Mouse (Mus musculus) cerebellum, adult 18-20 months (tissue): ENCODE measurements at regions not wholly inside any gene's neighbourhood (a gene's known extent, or its start where the extent isn't known, plus 50 kb on each side); places are given as distances from the start of the nearest gene placed in this dataset.
A peak's percentile ranks its signal among the peaks of the same experiment; 100 is the strongest.

Source experiments
- DNase-seq, 2 experiments: peaks; one replicate each; pipeline ENCODE4 v3.0.0; 2021

DNA sequence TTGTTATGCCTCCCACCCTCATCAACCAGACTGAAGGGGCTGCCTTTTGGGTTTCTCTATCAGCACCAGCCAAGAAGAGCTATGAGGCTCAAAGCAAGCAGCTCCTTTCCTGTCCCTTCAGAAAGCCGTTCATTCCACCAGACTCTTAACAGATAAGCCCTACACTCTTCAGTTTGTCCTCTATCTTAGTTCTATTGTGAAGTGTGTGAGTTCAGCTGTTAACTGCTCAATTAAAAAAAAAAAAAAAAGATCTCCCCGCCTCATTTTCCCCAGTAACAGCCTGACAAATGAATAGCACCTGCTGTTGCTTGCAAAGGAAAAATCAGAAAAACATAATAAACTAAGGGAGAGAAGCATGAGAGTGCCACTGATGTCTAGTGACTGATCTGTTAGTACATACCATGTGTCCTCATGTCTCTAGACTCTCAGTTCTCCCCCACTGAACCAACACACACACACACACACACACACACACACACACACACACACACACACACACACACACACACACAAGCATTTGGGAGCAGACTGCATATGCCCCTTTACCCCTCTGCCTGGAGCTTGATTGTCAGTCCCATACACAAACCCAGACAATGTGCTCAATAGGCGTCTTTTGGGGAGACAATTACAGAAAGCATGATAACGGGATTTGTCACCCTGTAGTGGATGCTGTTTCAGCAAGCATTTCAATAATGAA, 448.4 kb upstream of the Fam92a start:
- DNase-seq, result no peak

DNA sequence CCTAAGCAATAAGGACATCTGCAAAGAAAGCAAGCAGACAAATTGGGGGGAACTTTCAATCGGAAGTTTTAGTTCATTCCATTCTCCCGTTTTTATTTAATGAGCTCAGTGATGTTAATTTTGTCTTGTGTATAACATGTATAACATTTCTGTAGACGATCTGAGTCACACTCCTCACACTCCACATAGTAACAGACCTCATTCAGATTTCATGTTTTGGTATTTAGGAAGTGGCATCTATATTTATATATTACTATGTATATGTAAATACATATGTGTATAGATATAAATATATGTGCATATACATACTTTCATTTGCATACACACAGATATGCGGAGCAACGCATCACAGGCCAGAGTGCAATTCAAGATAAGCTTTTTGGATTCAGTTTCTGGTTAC, 444.9 kb upstream of the Fam92a start:
- no peak for DNase-seq

DNA sequence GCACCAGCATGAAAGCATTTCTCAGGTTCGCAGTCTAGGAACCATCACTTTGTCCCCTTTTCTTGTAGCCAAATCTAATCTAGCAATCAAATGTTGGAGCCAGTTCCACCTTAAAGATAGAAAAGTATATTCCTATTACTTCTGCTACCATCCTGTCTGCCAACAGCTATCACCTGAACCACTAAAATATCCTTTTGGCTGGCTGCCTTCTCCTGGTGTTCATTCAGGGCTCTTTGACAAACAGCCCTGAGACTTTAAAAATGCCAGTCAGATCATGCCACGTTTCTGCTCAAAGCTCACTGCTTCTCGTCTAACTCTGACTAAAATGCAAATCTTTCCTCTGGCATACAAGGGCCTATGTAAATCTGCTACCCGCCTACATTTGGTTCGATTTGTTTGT, 439.7 kb upstream of the Fam92a start:
- no peak for DNase-seq

DNA sequence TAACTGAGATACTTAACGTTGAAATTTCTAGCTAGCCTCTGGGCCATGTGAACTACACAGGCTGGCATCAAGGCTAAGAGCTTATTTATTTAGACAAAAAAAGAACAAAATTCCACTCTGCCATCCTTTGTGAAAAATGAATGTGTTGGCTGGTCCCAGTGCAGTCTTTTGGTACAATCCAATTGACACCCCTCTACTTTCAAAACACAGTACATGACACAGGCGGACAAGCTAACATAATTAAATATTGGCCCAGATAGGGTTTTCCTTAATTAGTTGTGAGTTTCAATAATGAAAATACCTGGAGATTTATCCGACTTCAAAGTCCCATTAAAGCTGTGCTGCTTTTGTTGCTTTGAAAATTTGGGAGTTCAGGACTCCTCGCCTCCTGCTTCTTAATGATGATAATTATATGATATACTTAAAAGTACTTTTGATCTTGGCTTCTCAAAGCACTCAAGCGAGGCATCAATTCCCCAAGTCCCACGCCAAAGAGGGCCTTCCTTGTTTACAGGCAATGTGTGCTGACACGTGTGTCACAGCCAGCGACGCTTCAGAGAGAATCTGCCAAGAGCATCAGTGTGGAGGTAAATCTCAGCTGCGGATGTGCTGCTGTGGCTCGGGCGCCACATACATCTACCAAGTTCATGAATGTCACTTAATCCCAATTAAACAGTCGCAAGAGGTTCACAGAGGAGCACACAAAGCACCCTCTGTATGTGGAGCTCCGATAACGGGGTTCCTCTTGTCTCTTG, 429.5 kb upstream of the Fam92a start:
- no peak for DNase-seq

DNA sequence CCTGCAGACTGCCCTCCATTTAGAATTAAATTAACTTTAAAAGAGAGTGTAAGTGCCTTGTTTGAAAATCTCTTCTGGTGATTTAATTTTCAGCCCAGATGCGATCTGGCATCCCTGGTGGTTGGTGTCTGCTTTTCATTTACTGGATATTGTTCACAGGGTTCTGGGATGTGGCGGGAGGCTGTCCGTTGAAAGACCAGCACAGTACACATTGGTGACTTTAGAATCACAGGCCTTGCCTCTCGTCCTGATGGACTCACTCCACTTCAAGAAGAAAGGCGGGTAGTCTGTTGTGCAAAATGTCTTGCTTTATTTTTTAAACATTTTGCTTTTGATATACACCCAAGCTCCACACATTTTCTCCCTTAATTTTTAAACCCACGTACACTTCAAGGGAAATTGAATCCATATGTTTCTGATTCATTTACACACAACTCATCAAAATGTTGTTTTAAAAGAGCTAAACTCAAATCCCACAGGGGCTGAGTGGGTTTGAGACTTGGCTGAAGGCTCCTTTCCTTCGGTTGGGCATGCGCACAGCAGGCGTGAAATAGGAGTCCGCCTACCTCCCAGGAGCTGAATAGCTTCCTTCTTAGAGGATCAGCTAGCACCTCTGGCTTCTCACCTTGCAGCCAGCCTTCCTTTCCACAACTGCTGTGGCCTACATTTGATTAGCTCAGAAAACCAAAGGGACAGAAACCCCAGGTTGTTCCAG, 424.1 kb upstream of the Fam92a start:
- no peak for DNase-seq

GRCm38 (mm10) chr4:12592973-12593372, 421.2 kb upstream of the Fam92a start:
- DNase-seq, result no peak

- DNase-seq, result no peak
These were observed 406.3 kb upstream of the Fam92a start for GRCm38 (mm10) chr4:12578102-12578501.

DNA sequence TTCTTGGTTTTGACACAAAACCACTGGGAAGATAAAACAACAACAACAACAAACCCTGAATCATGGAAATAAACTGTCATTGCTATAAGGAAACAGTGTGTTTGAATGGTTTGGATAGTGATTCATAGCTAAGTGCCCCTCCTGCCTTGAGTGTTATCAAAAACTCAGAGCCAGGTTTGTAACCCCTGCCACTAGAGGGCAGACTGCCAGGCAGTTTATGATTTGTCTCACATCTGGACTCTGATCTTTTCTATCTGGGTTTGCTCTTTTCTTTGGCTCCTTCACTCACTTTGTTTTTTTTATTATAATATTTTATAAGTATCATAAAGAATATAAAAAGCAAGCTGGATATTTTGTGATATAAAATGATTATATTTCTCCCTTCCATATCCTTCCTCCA, 400.1 kb upstream of the Fam92a start:
- no peak for DNase-seq

GRCm38 (mm10) chr4:12570689-12571088, 398.9 kb upstream of the Fam92a start:
- no peak for DNase-seq

DNA sequence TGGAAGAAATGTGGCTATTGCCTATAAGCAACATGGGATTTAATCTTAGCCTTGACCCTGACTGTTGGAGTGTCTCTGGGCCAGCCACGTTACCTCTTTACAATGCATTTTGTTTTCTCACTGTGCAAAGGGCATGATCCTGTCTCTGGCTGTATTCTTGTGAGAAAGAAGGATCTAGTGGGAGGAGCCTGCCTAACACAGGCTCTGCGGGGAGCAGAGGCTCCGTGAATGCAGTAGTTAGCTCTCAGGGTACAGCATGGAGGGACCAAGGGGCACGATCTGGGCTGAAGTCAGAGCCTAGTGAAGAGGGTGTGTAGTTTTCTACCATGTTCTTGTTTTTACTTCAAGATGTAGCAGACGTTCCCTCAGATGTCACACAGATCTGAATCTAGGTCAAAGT, 395.8 kb upstream of the Fam92a start:
- DNase-seq, result no peak

- DNase-seq, result no peak
These were observed 391.2 kb upstream of the Fam92a start for GRCm38 (mm10) chr4:12563016-12563415.

DNA sequence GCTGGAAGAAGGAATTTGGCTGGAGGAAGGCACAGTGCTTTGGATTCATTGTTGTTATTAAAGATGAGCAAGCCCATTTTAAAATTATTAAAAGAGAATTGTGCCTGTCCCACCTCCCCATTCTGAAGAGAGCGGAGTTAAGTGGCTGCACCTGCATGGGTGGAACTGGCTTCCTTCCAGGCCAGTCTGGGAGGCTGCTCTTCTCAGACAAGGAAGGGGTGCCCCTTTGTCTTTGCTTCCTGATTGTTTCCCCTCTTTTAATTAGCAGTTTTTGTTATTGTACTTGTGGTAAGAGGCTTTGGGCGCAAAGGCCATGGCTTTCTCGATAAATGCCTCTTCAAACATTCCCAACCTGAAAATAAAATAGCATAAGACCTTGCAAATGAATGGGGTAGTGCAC, 388.7 kb upstream of the Fam92a start:
- no peak for DNase-seq

DNA sequence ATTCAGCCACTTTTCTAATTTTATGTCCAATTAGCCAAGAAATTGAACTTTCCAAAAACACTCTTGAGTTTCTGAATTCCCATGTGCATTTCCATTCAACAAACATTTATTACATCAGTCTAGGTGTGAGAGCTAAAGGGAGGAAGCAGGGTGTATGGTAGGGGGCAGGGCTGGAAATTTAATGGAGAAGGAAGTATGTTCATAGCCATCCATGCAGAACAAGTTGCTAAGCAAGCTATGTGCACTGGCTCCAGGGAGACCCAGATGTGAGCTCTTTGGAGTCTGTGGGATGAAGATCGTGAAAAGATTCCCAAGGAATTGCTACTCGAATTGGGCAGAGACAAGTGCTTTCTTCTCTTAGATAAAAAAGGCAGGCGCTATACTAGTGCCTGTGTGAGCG, 388.2 kb upstream of the Fam92a start:
- no peak for DNase-seq

DNA sequence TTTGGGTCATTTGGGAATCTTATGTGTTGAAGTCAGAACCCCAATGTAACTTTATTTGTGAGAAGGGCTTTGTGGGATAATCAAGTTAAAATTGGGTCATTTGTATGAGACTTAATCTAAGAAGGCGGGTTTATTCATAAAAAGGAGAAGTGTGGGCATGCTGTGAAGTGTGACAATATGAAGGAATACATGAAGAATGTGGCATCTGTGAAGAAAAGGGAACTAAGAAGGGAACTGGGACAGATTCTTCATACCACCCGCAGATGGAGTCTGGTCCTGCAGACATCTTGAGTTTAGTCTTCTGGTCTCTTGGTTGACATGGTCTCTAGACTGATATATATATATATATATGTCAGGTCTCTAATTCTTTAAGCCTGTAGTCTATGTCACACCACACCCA, 385.3 kb upstream of the Fam92a start:
- DNase-seq, result no peak

- no peak for DNase-seq
These were observed 377.4 kb upstream of the Fam92a start for GRCm38 (mm10) chr4:12549265-12549664.

- DNase-seq, result no peak
These were observed 372.1 kb upstream of the Fam92a start for GRCm38 (mm10) chr4:12543906-12544305.

DNA sequence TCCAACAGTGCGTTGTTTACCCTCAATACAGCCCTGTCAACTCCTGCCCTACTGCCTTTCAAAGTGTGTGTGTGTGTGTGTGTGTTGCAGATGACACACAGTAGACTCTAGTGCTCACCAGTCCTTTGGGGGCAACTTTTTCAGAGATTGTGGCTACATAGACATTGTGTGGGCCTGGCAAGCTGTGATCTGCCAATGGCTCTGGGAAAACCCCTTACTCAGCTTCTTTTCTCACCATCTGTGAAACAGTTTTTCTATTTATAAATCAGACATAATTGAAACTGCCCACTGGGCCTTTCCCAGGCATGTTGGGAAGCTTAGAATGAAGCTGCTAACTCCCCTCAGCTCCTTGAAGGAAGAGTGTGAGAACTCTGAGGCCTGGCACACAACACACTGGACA, 369.7 kb upstream of the Fam92a start:
- no peak for DNase-seq

- DNase-seq, result no peak
These were observed 367.5 kb upstream of the Fam92a start for GRCm38 (mm10) chr4:12539184-12539791.

DNA sequence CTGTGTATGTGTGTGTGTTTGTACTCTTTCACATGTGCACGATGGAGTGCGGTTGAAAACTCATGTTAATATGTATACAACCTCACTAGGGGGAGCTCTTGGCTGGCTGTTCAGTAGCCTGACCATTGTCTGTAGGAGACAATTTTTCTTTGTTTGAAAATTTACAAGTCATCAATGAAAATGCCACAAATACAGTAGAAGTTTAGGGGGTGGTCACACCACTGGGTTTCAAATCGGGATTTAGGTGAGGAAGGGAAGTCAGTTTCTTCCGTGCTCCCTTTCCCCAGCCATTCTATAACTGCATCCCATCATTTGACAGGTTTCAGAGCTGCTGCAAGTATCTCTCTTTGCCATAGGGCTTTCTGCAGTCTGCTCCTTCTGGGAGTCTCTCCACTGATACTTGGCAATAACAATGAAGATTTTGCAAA, 366.9 kb upstream of the Fam92a start:
- peak; percentile 50 to 51 for DNase-seq

DNA sequence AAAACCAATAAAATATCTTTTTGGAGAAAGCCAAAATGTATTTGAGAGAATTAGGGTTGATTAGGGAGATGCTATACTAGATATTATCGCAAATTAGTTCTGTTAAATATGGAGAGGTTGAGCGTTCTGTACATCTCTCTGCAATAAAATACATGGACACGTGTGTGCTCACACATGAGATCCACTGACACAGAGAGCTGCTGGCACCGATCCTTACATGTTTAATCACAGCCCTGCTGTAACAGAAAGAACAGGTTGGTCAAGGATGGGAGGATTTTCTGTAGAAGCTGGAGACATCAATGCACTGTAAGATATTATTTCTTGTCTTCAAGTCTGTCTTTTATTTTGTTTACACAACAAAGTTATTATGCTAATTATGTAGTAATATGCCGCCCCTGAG, 366.2 kb upstream of the Fam92a start:
- DNase-seq, result no peak

- no peak for DNase-seq
These were observed 362.3 kb upstream of the Fam92a start for GRCm38 (mm10) chr4:12534151-12534550.

- no peak for DNase-seq
These were observed 361.1 kb upstream of the Fam92a start for GRCm38 (mm10) chr4:12532961-12533360.

DNA sequence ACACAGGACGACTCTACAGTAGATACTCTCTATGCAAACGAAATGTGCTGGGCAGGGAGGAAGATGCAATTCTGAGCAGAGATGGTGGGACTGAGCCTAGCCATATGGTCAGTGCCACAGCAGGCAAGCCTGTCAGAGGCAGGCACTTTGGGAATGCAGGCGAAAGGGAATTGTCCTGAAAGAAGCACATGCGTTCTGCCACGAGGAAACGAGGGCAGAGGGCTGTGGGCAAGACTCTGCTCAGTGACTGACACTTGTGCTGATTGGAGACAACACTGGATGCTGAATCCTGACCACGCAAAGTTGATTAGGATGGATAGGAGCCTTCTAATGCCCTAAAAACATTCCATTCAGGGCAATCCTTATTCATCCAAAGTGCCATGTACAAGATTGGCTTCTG, 350.5 kb upstream of the Fam92a start:
- no peak for DNase-seq

GRCm38 (mm10) chr4:12521246-12521645, 349.4 kb upstream of the Fam92a start:
- DNase-seq, result no peak
